Mouse (Mus musculus): ENCODE data around the gene Ubqln5.

DNA sequence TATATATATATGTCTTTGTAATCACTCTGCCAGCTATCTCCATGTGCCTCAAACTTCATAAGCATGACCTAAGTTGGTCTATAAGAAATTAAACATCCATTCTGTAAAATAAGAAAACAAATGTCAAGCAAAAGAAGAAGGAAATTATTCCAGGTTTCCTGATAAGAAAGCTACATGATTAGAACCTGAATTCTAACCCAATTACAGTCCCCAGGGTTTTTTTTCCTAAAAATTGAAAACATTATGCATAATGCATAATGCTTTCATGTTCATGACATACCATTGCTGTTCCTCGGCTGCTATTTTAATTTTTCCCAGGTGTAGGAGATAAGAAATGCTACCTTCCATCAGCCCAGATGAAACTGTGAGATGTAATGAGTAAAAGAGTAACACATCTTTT is 44.3 kb downstream of the Ubqln5 start, which contains the start of gene Olfr645:
- TF ChIP-seq CTCF (IDR thresholded peaks at IDR 0.05; ENCODE audit: low read depth) (no peak), EP300 (optimal IDR thresholded peaks at IDR 0.05) (no peak)

Measured in stomach, postnatal 0 days (tissue).